Mouse (Mus musculus) hindbrain, embryonic 15.5 days (tissue): ENCODE data around the gene Mfsd6l. TPM values are rescaled to one million over a fixed set of nuclear protein-coding genes. Genes with fewer than 3 reads are reported as not detected.
A peak's percentile ranks its signal among the peaks of the same experiment; 100 is the strongest.

ENCODE experiments used
- ATAC-seq: fragments of 200-750 bp; cut with Nextera tagmentation; 2 replicates; pipeline ENCODE4 v1.8.0; 2017; ENCODE audit warnings: low read depth, moderate number of reproducible peaks, moderate TSS enrichment; ENCODE audit not compliant: low FRiP score
- H3K27ac ChIP-seq: fragments of 300-500 bp; sonication (generic); replicated peaks from 2 replicates; pipeline ENCODE4 v1.5.1; 2015; ENCODE audit warnings: mild to moderate bottlenecking, inconsistent platforms
- H3K27me3 ChIP-seq: fragments of 300-500 bp; sonication (generic); 2 replicates; pipeline ENCODE4 v1.6.1; 2015; ENCODE audit warnings: control low read depth, inconsistent platforms
- H3K36me3 ChIP-seq: fragments of 300-500 bp; sonication (generic); 2 replicates; pipeline ENCODE4 v1.6.1; 2015; ENCODE audit warnings: control low read depth, inconsistent platforms
- H3K4me1 ChIP-seq: fragments of 300-500 bp; sonication (generic); replicated peaks from 2 replicates; pipeline ENCODE4 v1.6.1; 2015; ENCODE audit warnings: control low read depth, inconsistent platforms
- H3K4me2 ChIP-seq: fragments of 300-500 bp; sonication (generic); 2 replicates; pipeline ENCODE4 v1.6.1; 2015; ENCODE audit warnings: moderate library complexity, mild to moderate bottlenecking, inconsistent platforms
- H3K4me3 ChIP-seq: fragments of 300-500 bp; sonication (generic); 2 replicates; pipeline ENCODE4 v1.5.1; 2015; ENCODE audit warnings: mild to moderate bottlenecking, inconsistent platforms
- H3K9ac ChIP-seq: fragments of 300-500 bp; sonication (generic); 2 replicates; pipeline ENCODE4 v1.6.1; 2015; ENCODE audit warnings: inconsistent platforms
- H3K9me3 ChIP-seq: fragments of 300-500 bp; sonication (generic); 2 replicates; pipeline ENCODE4 v1.6.1; 2016; ENCODE audit warnings: control low read depth, inconsistent platforms
- WGBS: fragments of 180-500 bp; shearing (Covaris S2); methylation state at CpG from one replicate; pipeline ENCODE4 v1.1.7; 2015; 5-methylcytosine and 5-hydroxymethylcytosine counted together
- polyA plus RNA-seq: library from polyadenylated mRNA; unstranded; fragments of >200 nt; fragmentation: Nextera tagmentation; extraction: Ambion mirVana; gene quantifications from 2 replicates; pipeline ENCODE4 v1.2.1, GENCODE M21; 2015

Gene Mfsd6l
- polyA plus RNA-seq, 1 experiment from 2014 or later = not detected

- Histone ChIP-seq H3K4me2 (no peak overlapping the region), H3K27me3 (no peaks in the 10 kb centered on the region), H3K4me3 (no peak overlapping the region), H3K9me3 (no peaks in the 10 kb centered on the region), H3K36me3 (no peaks in the 10 kb centered on the region), H3K27ac (no peak overlapping the region), H3K9ac (no peak overlapping the region), H3K4me1 (peaks cover 6% of the 10 kb centered on the region; the same call in 1 of the 2 replicates)
- 80% methylated on average over 11 of the region's 11 CpGs for WGBS
- no peak for ATAC-seq
Measured at GRCm38 (mm10) chr11:68561957-68562950, 6.3 kb downstream of the Mfsd6l start.

- Histone ChIP-seq H3K4me1 (peaks cover 6% of the 10 kb centered on the region; the same call in 1 of the 2 replicates), H3K4me2 (no peak overlapping the region)
Measured at GRCm38 (mm10) chr11:68564356-68565031, 8.5 kb downstream of the Mfsd6l start.

GRCm38 (mm10) chr11:68565032-68565429 lies 9.0 kb downstream of the Mfsd6l start:
- Histone ChIP-seq H3K27ac (no peak overlapping the region), H3K4me2 (no peak overlapping the region), H3K9ac (no peak overlapping the region), H3K9me3 (no peaks in the 10 kb centered on the region), H3K4me3 (no peak overlapping the region), H3K27me3 (no peaks in the 10 kb centered on the region), H3K36me3 (no peaks in the 10 kb centered on the region), H3K4me1 (peaks cover 6% of the 10 kb centered on the region; the same call in 1 of the 2 replicates)
- WGBS = 86% methylated on average over 3 of the region's 3 CpGs
- ATAC-seq = no peak

More at GRCm38 (mm10) chr11:68564356-68565031, 8.5 kb downstream of the Mfsd6l start:
- no peak overlapping the region for H3K9ac ChIP-seq
- no peaks in the 10 kb centered on the region for H3K9me3 ChIP-seq
- no peak for ATAC-seq
- WGBS = 79% methylated on average over 13 of the region's 13 CpGs
- H3K27ac ChIP-seq = no peak overlapping the region
- no peaks in the 10 kb centered on the region for H3K27me3 ChIP-seq
- no peak overlapping the region for H3K4me3 ChIP-seq
- no peaks in the 10 kb centered on the region for H3K36me3 ChIP-seq

DNA sequence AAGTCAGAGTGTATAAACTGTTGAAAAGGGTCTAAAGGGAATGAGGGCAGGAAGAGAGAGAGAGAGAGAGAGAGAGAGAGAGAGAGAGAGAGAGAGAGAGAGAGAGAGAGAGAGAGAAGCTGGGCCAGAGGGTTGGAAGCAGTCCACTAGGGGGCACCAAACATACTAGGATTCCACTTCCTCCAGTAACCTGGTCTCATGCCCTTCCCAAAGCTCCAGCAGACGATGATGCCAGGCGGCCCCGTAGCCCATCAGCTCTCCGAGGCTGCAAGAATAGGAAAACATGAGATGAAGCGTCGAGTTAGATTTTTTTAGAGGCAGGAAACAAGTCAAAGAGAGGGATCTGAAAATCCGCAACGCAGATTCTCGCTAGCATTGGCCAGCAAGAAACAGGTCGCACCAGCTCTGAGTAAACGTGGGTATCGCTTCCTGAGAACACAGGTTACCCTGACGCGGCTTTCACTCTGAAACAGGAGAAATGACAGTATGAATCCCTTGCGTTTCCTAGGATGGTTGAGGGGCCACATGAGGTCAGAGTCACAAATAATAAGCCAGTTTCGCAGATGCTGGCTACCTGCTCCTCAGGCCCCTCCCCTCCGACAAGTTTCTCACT lies 10.6 kb downstream of the Mfsd6l start:
- Histone ChIP-seq H3K9ac (peak overlapping the region; percentile 40; the same call in 1 of the 2 replicates), H3K4me3 (peak overlapping the region; percentile 32)
- WGBS = 21% methylated on average over 17 of the region's 17 CpGs

DNA sequence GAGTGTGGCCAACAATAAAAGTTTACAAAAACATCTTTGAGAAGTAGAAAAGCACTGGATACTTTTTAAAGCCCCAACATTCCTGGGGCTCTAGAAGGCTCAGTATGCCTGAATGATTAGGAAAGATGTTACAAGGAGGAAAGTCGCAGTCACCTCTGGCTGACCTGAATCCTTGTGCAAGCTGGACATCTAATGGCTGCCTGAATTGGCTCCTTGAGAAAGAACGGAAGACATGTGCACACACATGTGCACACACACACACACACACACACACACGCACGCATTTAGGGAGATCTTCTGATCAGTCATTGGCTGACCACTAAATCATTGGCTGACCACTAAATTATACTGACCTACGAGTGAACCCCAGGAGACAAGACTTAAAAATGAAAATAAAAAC lies 14.9 kb downstream of the Mfsd6l start:
- Histone ChIP-seq H3K36me3 (no peaks in the 10 kb centered on the region), H3K27me3 (no peaks in the 10 kb centered on the region), H3K4me1 (peaks cover 6% of the 10 kb centered on the region; the same call in 1 of the 2 replicates), H3K4me2 (no peak overlapping the region), H3K9ac (no peak overlapping the region), H3K4me3 (no peak overlapping the region), H3K27ac (no peak overlapping the region), H3K9me3 (no peaks in the 10 kb centered on the region)
- WGBS = 92% methylated on average over 5 of the region's 5 CpGs
- no peak for ATAC-seq

More for the DNA sequence above, 10.6 kb downstream of the Mfsd6l start:
- no peaks in the 10 kb centered on the region for H3K27me3 ChIP-seq
- H3K4me2 ChIP-seq = peak overlapping the region; percentile 60
- peaks cover 6% of the 10 kb centered on the region; the same call in 1 of the 2 replicates for H3K4me1 ChIP-seq
- H3K36me3 ChIP-seq = no peaks in the 10 kb centered on the region
- H3K27ac ChIP-seq = no peak overlapping the region
- H3K9me3 ChIP-seq = no peaks in the 10 kb centered on the region
- ATAC-seq = peak; percentile 87

DNA sequence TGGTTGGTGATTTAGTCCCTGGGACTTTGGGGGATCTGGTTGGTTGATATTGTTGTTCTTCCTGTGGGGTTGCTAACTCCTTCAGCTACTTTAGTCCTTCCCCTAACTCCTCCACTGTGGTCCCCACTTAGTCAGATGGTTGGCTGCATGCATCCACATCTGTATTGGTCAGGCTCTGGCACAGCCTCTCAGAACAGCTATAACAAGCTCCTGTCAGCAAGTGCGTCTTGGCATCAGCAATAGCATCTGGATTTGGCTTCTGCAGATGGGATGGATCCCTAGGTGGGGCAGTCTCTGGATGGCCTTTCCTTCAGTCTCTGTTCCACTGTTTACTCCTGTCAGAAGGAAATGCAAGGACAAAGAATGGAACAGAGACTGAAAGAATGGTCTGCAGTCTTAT lies 21.1 kb downstream of the Mfsd6l start:
- Histone ChIP-seq H3K4me2 (no peak overlapping the region), H3K4me1 (peaks cover 20% of the 10 kb centered on the region), H3K4me3 (no peak overlapping the region), H3K27me3 (no peaks in the 10 kb centered on the region), H3K9ac (no peak overlapping the region), H3K9me3 (no peaks in the 10 kb centered on the region), H3K36me3 (no peaks in the 10 kb centered on the region), H3K27ac (no peak overlapping the region)
- 73% methylated on average over 1 of the region's 1 CpGs for WGBS
- no peak for ATAC-seq

- WGBS = 22% methylated on average over 9 of the region's 9 CpGs
- Histone ChIP-seq H3K36me3 (no peaks in the 10 kb centered on the region), H3K9me3 (no peaks in the 10 kb centered on the region), H3K27ac (peak overlapping the region; percentile 74), H3K4me3 (no peak overlapping the region), H3K9ac (no peak overlapping the region), H3K4me2 (peak overlapping the region; percentile 26), H3K4me1 (peaks cover 27% of the 10 kb centered on the region), H3K27me3 (no peaks in the 10 kb centered on the region)
- ATAC-seq = peak; percentile 80
Measured at GRCm38 (mm10) chr11:68579462-68579881, 23.5 kb downstream of the Mfsd6l start.

GRCm38 (mm10) chr11:68580566-68580965 lies 24.6 kb downstream of the Mfsd6l start:
- Histone ChIP-seq H3K27me3 (no peaks in the 10 kb centered on the region), H3K9ac (no peak overlapping the region), H3K27ac (peak overlapping the region; percentile 36; the same call in 1 of the 2 replicates), H3K4me2 (no peak overlapping the region), H3K4me3 (no peak overlapping the region), H3K36me3 (no peaks in the 10 kb centered on the region), H3K4me1 (peaks cover 27% of the 10 kb centered on the region), H3K9me3 (no peaks in the 10 kb centered on the region)
- WGBS = 37% methylated on average over 6 of the region's 6 CpGs
- no peak for ATAC-seq

- WGBS = 43% methylated on average over 13 of the region's 13 CpGs
- H3K27ac ChIP-seq = peak overlapping the region; percentile 62
- no peak for ATAC-seq
- no peak overlapping the region for H3K4me3 ChIP-seq
- H3K9ac ChIP-seq = no peak overlapping the region
- H3K9me3 ChIP-seq = no peaks in the 10 kb centered on the region
- no peaks in the 10 kb centered on the region for H3K36me3 ChIP-seq
- no peaks in the 10 kb centered on the region for H3K27me3 ChIP-seq
- H3K4me2 ChIP-seq = peak overlapping the region; percentile 35
- peaks cover 22% of the 10 kb centered on the region for H3K4me1 ChIP-seq
Measured at GRCm38 (mm10) chr11:68583225-68583624, 27.2 kb downstream of the Mfsd6l start.

DNA sequence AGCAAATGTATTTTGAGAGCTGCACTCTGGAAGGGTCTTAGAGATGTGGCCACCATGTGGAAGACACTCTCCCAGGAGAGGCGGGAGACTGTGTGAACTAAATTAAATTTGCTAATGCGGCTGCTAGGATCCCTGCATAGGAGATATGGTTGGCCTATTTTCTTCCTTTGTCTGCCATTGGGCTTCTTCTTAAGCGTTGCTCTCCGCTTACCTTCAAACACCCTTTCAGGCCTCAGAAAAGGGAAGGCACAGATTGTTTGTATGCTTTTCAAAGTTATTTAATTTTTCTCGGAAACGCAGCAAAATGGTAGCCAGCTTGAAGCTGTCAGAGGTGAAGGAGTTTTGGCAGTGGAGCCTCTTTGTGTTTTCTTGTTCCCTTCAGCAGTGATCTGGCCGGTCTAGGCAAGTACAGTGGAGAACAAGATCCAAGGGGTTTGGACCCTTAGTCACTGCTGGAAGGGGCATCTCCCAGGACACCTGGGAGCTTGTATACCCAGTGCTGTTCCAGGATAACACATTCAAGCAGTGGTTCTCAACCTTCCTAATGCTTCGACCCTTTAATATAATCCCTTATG lies 28.0 kb downstream of the Mfsd6l start:
- no peaks in the 10 kb centered on the region for H3K27me3 ChIP-seq
- peak overlapping the region; percentile 72 for H3K27ac ChIP-seq
- no peak overlapping the region for H3K4me3 ChIP-seq
- no peaks in the 10 kb centered on the region for H3K36me3 ChIP-seq
- ATAC-seq = no peak
- peaks cover 22% of the 10 kb centered on the region for H3K4me1 ChIP-seq
- no peaks in the 10 kb centered on the region for H3K9me3 ChIP-seq
- no peak overlapping the region for H3K4me2 ChIP-seq
- H3K9ac ChIP-seq = no peak overlapping the region
- WGBS = 60% methylated on average over 8 of the region's 8 CpGs

DNA sequence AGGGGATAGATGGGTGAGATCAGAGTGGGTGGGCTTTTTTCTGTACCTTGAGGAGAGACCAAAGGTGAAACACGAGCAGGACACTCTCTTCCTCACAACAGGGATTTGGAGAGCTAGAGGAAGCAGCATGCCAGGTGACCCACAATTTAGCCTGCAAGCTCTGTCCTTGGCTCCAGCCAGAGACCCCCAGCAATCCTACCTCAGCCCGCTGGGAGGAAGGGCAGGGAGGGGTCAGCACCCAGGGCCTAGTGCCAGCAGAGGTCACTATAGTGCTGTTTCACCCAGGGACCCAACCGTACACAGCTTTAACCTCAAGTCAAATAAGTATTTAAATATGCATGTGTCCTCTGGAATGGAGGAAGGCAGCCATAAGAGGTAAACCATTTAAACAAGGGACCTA lies 29.9 kb downstream of the Mfsd6l start:
- Histone ChIP-seq H3K27me3 (no peaks in the 10 kb centered on the region), H3K36me3 (no peaks in the 10 kb centered on the region), H3K27ac (no peak overlapping the region), H3K9ac (no peak overlapping the region), H3K4me1 (peaks cover 7% of the 10 kb centered on the region), H3K9me3 (no peaks in the 10 kb centered on the region), H3K4me2 (no peak overlapping the region), H3K4me3 (no peak overlapping the region)
- ATAC-seq = no peak
- 23% methylated on average over 3 of the region's 3 CpGs for WGBS
